Mouse (Mus musculus) E14TG2a.4 (cell line): ENCODE data around the gene Alcam.

Experiments
- CTCF ChIP-seq: conservative IDR thresholded peaks from 2 replicates; pipeline ENCODE4 v1.5.1; 2014; ENCODE audit warnings: low read length
- NANOG ChIP-seq: IDR thresholded peaks from 2 replicates; pipeline ENCODE4 v1.6.1; 2014; ENCODE audit warnings: borderline replicate concordance, low read length, mixed read lengths

GRCm38 (mm10) chr16:52438216-52438904 is 15.5 kb downstream of the Alcam start:
- TF ChIP-seq CTCF (no peak), NANOG (no peak)
